In the genomic region with DNA sequence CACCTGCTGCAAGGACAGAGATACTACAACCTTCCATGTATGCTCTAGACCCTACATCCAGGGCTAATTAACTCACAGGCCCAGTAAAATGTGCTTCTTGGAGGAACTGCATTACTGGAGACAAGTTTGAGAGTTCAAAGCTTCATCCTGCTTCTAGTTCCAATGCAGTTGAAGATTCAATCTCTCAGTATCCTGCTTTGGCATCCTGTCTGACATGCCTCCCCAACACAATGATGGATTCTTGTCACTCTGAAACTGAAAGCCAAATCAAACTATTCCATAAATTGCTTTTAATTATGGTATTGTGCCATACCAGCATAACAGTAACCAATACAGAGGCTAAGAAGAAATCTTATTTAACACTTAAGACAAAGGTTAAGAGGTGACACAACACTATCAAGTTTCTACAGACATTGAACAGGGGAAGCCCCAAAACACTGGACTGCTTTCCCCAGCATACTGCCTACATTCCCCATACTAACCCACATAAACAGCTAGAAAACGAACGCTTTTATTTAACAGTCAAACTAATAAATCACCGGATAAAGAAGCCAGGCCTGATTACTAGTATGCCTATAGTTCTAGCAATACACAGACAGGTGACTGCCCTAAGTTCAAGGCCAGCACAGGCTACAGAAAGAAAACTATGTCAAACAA, we compare ENCODE assay signal across 14 mouse cellular contexts.
"Had no signal": no experiment of that assay in that cellular context is flagged by ENCODE, and none has a peak within 500 bp of the region (broad histone marks: within the 10 kb centered on the region; RNA-seq: fewer than 3 reads in every experiment).

No protein-coding gene starts in this region.

- H3K4me3 ChIP-seq: midbrain, embryonic 13.5 days; midbrain, embryonic 15.5 days; neural tube, embryonic 13.5 days; stomach, embryonic 15.5 days had no signal

- H3K27me3 ChIP-seq: midbrain, embryonic 13.5 days; midbrain, embryonic 15.5 days; neural tube, embryonic 13.5 days; stomach, embryonic 15.5 days had no signal

- H3K27ac ChIP-seq: midbrain, embryonic 13.5 days; midbrain, embryonic 15.5 days; neural tube, embryonic 13.5 days; stomach, embryonic 15.5 days; stomach, postnatal 0 days had no signal

- H3K4me1 ChIP-seq: midbrain, embryonic 13.5 days; midbrain, embryonic 15.5 days; neural tube, embryonic 13.5 days; stomach, embryonic 15.5 days had no signal

- H3K9me3 ChIP-seq: midbrain, embryonic 13.5 days; midbrain, embryonic 15.5 days; neural tube, embryonic 13.5 days; stomach, embryonic 15.5 days had no signal

- H3K9ac ChIP-seq: lung, embryonic 14.5 days; midbrain, embryonic 13.5 days; midbrain, embryonic 15.5 days; neural tube, embryonic 13.5 days; stomach, embryonic 15.5 days had no signal

- ATAC-seq: midbrain, embryonic 13.5 days; midbrain, embryonic 15.5 days had no signal

- H3K4me2 ChIP-seq: lung, embryonic 14.5 days; midbrain, embryonic 11.5 days; midbrain, embryonic 13.5 days; midbrain, embryonic 15.5 days; neural tube, embryonic 13.5 days; stomach, embryonic 15.5 days had no signal

- H3K36me3 ChIP-seq: midbrain, embryonic 15.5 days had no signal

- DNase-seq: lung, adult 18-20 months; lung, embryonic 14.5 days; lung, postnatal 10 days; lung, postnatal 4 days; right cerebral cortex, postnatal 14 days; thymus, adult 2 months; thymus, postnatal 25 days; thymus, postnatal 4 days had no signal
